Mouse (Mus musculus): ENCODE results near the gene Tspan8.

- TF ChIP-seq POLR2A (IDR thresholded peaks at IDR 0.05; ENCODE audit: borderline replicate concordance, extremely low read depth, insufficient read depth, insufficient read length, poor library complexity, severe bottlenecking) (no peak), CTCF (IDR thresholded peaks at IDR 0.05; ENCODE audit: borderline replicate concordance, extremely low read depth, insufficient read depth, insufficient read length) (no peak)
Measured at GRCm38 (mm10) chr10:115830726-115831125, 14.1 kb downstream of the Tspan8 start.

Measured in brain, embryonic 14.5 days (tissue).